In genomic region chr7:3452821-3453485, GRCm38 (mm10) we compare ENCODE assay signal across 30 mouse cellular contexts. TPM values are rescaled to one million over a fixed set of nuclear protein-coding genes. Genes with fewer than 3 reads are reported as not detected.
"Had no signal": no experiment of that assay in that cellular context is flagged by ENCODE, and none has a peak within 500 bp of the region (broad histone marks: within the 10 kb centered on the region; RNA-seq: fewer than 3 reads in every experiment).

No protein-coding gene starts in this region.

- DNase-seq: gastrocnemius, adult 2 months; gastrocnemius, postnatal 10 days; gastrocnemius, postnatal 25 days; heart, adult 18-20 months; heart, postnatal 10 days; heart, postnatal 4 days; kidney, adult 11 months; kidney, adult 2 months; kidney, adult 9 months; kidney, postnatal 14 days; kidney, postnatal 36 days; layer of hippocampus, adult 9-11 months; layer of hippocampus, postnatal 36 days; left cerebral cortex, postnatal 4 days had no signal

- H3K4me3 ChIP-seq: gastrocnemius, adult 2 months; hindbrain, embryonic 10.5 days; hindbrain, embryonic 12.5 days; kidney, embryonic 15.5 days; limb, embryonic 13.5 days; limb, embryonic 15.5 days; liver, embryonic 12.5 days had no signal

- H3K36me3 ChIP-seq: hindbrain, embryonic 10.5 days; hindbrain, embryonic 12.5 days; kidney, embryonic 15.5 days; limb, embryonic 13.5 days; limb, embryonic 15.5 days; liver, embryonic 12.5 days had no signal

- H3K27me3 ChIP-seq: kidney, embryonic 15.5 days; limb, embryonic 13.5 days; limb, embryonic 15.5 days; liver, embryonic 12.5 days had no signal

- H3K27ac ChIP-seq: gastrocnemius, adult 2 months; hindbrain, embryonic 10.5 days; hindbrain, embryonic 12.5 days; hindbrain, embryonic 14.5 days; kidney, embryonic 15.5 days; kidney, postnatal 0 days; limb, embryonic 13.5 days; limb, embryonic 15.5 days; liver, embryonic 12.5 days had no signal

- H3K9ac ChIP-seq: hindbrain, embryonic 12.5 days; hindbrain, embryonic 14.5 days; kidney, embryonic 15.5 days; limb, embryonic 13.5 days; limb, embryonic 15.5 days; liver, embryonic 12.5 days had no signal

- H3K4me1 ChIP-seq: hindbrain, embryonic 10.5 days; hindbrain, embryonic 12.5 days; kidney, embryonic 15.5 days; liver, embryonic 12.5 days had no signal

- H3K4me2 ChIP-seq: heart, embryonic 11.5 days; hindbrain, embryonic 12.5 days; hindbrain, embryonic 14.5 days; kidney, embryonic 15.5 days; limb, embryonic 13.5 days; limb, embryonic 15.5 days; liver, embryonic 12.5 days had no signal

- ATAC-seq: hindbrain, embryonic 16.5 days; intestine, embryonic 16.5 days; liver, embryonic 12.5 days had no signal

- H3K9me3 ChIP-seq: hindbrain, embryonic 10.5 days; hindbrain, embryonic 12.5 days; kidney, embryonic 15.5 days; limb, embryonic 13.5 days; limb, embryonic 15.5 days; liver, embryonic 12.5 days had no signal

RNA-seq across cellular contexts. Expression of gene Cacng6, which starts 29.0 kb away (rescaled TPM):
- polyA plus RNA-seq: hindbrain, embryonic 10.5 days; hindbrain, embryonic 14.5 days; hindbrain, embryonic 16.5 days; intestine, embryonic 14.5 days; kidney, postnatal 0 days; liver, adult 2 months had no signal

RNA-seq across cellular contexts. Expression of gene Tarm1, which starts 49.5 kb away (rescaled TPM):
- polyA plus RNA-seq: heart, embryonic 11.5 days; heart, embryonic 14.5 days; heart, embryonic 16.5 days; hindbrain, embryonic 10.5 days; hindbrain, embryonic 12.5 days; hindbrain, embryonic 14.5 days; hindbrain, embryonic 16.5 days; intestine, embryonic 14.5 days; intestine, embryonic 16.5 days; limb, embryonic 11.5 days; limb, embryonic 13.5 days; liver, adult 2 months; liver, embryonic 12.5 days had no signal
